Mouse (Mus musculus): ENCODE data around the gene Gm7682.
"Not testable (repeated sequence)": the region's sequence is repeated elsewhere in the genome, so short reads cannot be mapped to it uniquely, and the experiment has no call there.

Gm7682 gene

GRCm38 (mm10) chr5:94445484-94445883, at the start of gene Gm7682:
Gm7682 (plus strand) TSS chr5:94445784.
- not testable (repeated sequence) for DNase-seq
